Mouse (Mus musculus): ENCODE results near the gene Rab34.

- TF ChIP-seq TCF12 (IDR thresholded peaks at IDR 0.05; ENCODE audit: low read depth, low read length) (0 out of 2 replicates have a peak, but pooled peaks have one; percentile 8), USF1 (IDR thresholded peaks at IDR 0.05; ENCODE audit: low read depth, low read length) (no peak), CTCF (conservative IDR thresholded peaks at IDR 0.05 in 1 of 2, IDR thresholded peaks at IDR 0.05 in 1 of 2; ENCODE audit: low read depth in 2 of 2, low read length in 2 of 2) (no peak), TBP (conservative IDR thresholded peaks at IDR 0.05; ENCODE audit: low read depth, low read length) (0 out of 2 replicates have a peak, but pooled peaks have one; percentile 53)
Measured at GRCm38 (mm10) chr11:78179438-78179999, 8.7 kb upstream of the Rab34 start.
